Mouse (Mus musculus): Measurements from ENCODE around the gene March6. TPM values are rescaled to one million over a fixed set of nuclear protein-coding genes. Genes with fewer than 3 reads are reported as not detected.

The March6 gene
- polyA plus RNA-seq, 1 experiment from 2014 or later, result 24.6 TPM

- WGBS (ENCODE audit: missing documents), result 98% methylated on average over 4 of the region's 4 CpGs
- Histone ChIP-seq H3K36me3 (ENCODE audit: inconsistent target) (no peaks in the 10 kb centered on the region), H3K79me2 (ENCODE audit: inconsistent target) (no peaks in the 10 kb centered on the region), H3K4me3 (ENCODE audit: inconsistent target) (no peak overlapping the region), H3K27ac (no peak overlapping the region)
These were observed 31.1 kb upstream of the March6 start for GRCm38 (mm10) chr15:31561976-31562375.

- H3K27ac ChIP-seq, result no peak overlapping the region
- no peak overlapping the region for H3K4me3 ChIP-seq (ENCODE audit: inconsistent target)
- WGBS (ENCODE audit: missing documents), result 91% methylated on average over 6 of the region's 6 CpGs
- H3K79me2 ChIP-seq (ENCODE audit: inconsistent target), result no peaks in the 10 kb centered on the region
- H3K36me3 ChIP-seq (ENCODE audit: inconsistent target), result no peaks in the 10 kb centered on the region
These were observed 30.5 kb upstream of the March6 start for GRCm38 (mm10) chr15:31561390-31561789.

- 44% methylated on average over 2 of the region's 2 CpGs for WGBS (ENCODE audit: missing documents)
- Histone ChIP-seq H3K79me2 (ENCODE audit: inconsistent target) (no peaks in the 10 kb centered on the region), H3K4me3 (ENCODE audit: inconsistent target) (no peak overlapping the region), H3K36me3 (ENCODE audit: inconsistent target) (no peaks in the 10 kb centered on the region), H3K27ac (no peak overlapping the region)
These were observed 24.0 kb upstream of the March6 start for GRCm38 (mm10) chr15:31554855-31555254.

GRCm38 (mm10) chr15:31550381-31550780 lies 19.5 kb upstream of the March6 start:
- Histone ChIP-seq H3K79me2 (ENCODE audit: inconsistent target) (no peaks in the 10 kb centered on the region), H3K36me3 (ENCODE audit: inconsistent target) (no peaks in the 10 kb centered on the region), H3K27ac (no peak overlapping the region), H3K4me3 (ENCODE audit: inconsistent target) (no peak overlapping the region)
- 81% methylated on average over 4 of the region's 4 CpGs for WGBS (ENCODE audit: missing documents)

- no peak overlapping the region for H3K4me3 ChIP-seq (ENCODE audit: inconsistent target)
- no peaks in the 10 kb centered on the region for H3K36me3 ChIP-seq (ENCODE audit: inconsistent target)
- H3K79me2 ChIP-seq (ENCODE audit: inconsistent target), result no peaks in the 10 kb centered on the region
- H3K27ac ChIP-seq, result no peak overlapping the region
- WGBS (ENCODE audit: missing documents), result 69% methylated on average over 5 of the region's 5 CpGs
These were observed 16.6 kb upstream of the March6 start for GRCm38 (mm10) chr15:31547421-31547820.

GRCm38 (mm10) chr15:31546291-31546690 lies 15.4 kb upstream of the March6 start:
- no peak overlapping the region for H3K27ac ChIP-seq
- no peaks in the 10 kb centered on the region for H3K79me2 ChIP-seq (ENCODE audit: inconsistent target)
- WGBS (ENCODE audit: missing documents), result 95% methylated on average over 6 of the region's 6 CpGs
- no peak overlapping the region for H3K4me3 ChIP-seq (ENCODE audit: inconsistent target)
- H3K36me3 ChIP-seq (ENCODE audit: inconsistent target), result no peaks in the 10 kb centered on the region

GRCm38 (mm10) chr15:31545058-31545457 lies 14.2 kb upstream of the March6 start:
- H3K27ac ChIP-seq, result no peak overlapping the region
- no peaks in the 10 kb centered on the region for H3K36me3 ChIP-seq (ENCODE audit: inconsistent target)
- WGBS (ENCODE audit: missing documents), result 100% methylated on average over 1 of the region's 1 CpGs
- no peaks in the 10 kb centered on the region for H3K79me2 ChIP-seq (ENCODE audit: inconsistent target)
- H3K4me3 ChIP-seq (ENCODE audit: inconsistent target), result no peak overlapping the region

GRCm38 (mm10) chr15:31543246-31543645 lies 12.4 kb upstream of the March6 start:
- H3K79me2 ChIP-seq (ENCODE audit: inconsistent target), result no peaks in the 10 kb centered on the region
- 60% methylated on average over 1 of the region's 3 CpGs for WGBS (ENCODE audit: missing documents)
- H3K27ac ChIP-seq, result no peak overlapping the region
- no peaks in the 10 kb centered on the region for H3K36me3 ChIP-seq (ENCODE audit: inconsistent target)
- H3K4me3 ChIP-seq (ENCODE audit: inconsistent target), result no peak overlapping the region

GRCm38 (mm10) chr15:31542013-31542958 lies 11.4 kb upstream of the March6 start:
- no peak overlapping the region; the same call in 1 of the 2 replicates for H3K27ac ChIP-seq
- H3K36me3 ChIP-seq (ENCODE audit: inconsistent target), result no peaks in the 10 kb centered on the region
- H3K79me2 ChIP-seq (ENCODE audit: inconsistent target), result no peaks in the 10 kb centered on the region
- WGBS (ENCODE audit: missing documents), result 16% methylated on average over 10 of the region's 10 CpGs
- H3K4me3 ChIP-seq (ENCODE audit: inconsistent target), result no peak overlapping the region

- WGBS (ENCODE audit: missing documents), result 91% methylated on average over 1 of the region's 1 CpGs
- H3K79me2 ChIP-seq (ENCODE audit: inconsistent target), result no peaks in the 10 kb centered on the region
- no peaks in the 10 kb centered on the region for H3K36me3 ChIP-seq (ENCODE audit: inconsistent target)
- H3K27ac ChIP-seq, result no peak overlapping the region
- H3K4me3 ChIP-seq (ENCODE audit: inconsistent target), result no peak overlapping the region
These were observed 9.6 kb upstream of the March6 start for GRCm38 (mm10) chr15:31540513-31540802.

- no peak overlapping the region for H3K4me3 ChIP-seq (ENCODE audit: inconsistent target)
- no peaks in the 10 kb centered on the region for H3K79me2 ChIP-seq (ENCODE audit: inconsistent target)
- 86% methylated on average over 9 of the region's 9 CpGs for WGBS (ENCODE audit: missing documents)
- no peaks in the 10 kb centered on the region for H3K36me3 ChIP-seq (ENCODE audit: inconsistent target)
- H3K27ac ChIP-seq, result no peak overlapping the region
These were observed 9.0 kb upstream of the March6 start for GRCm38 (mm10) chr15:31539643-31540512.

GRCm38 (mm10) chr15:31538346-31538745 lies 7.5 kb upstream of the March6 start:
- Histone ChIP-seq H3K27ac (no peak overlapping the region), H3K4me3 (ENCODE audit: inconsistent target) (no peak overlapping the region), H3K36me3 (ENCODE audit: inconsistent target) (no peaks in the 10 kb centered on the region), H3K79me2 (ENCODE audit: inconsistent target) (no peaks in the 10 kb centered on the region)
- 97% methylated on average over 3 of the region's 3 CpGs for WGBS (ENCODE audit: missing documents)

GRCm38 (mm10) chr15:31537706-31538105 lies 6.9 kb upstream of the March6 start:
- Histone ChIP-seq H3K79me2 (ENCODE audit: inconsistent target) (no peaks in the 10 kb centered on the region), H3K27ac (no peak overlapping the region), H3K4me3 (ENCODE audit: inconsistent target) (no peak overlapping the region), H3K36me3 (ENCODE audit: inconsistent target) (no peaks in the 10 kb centered on the region)
- 90% methylated on average over 2 of the region's 2 CpGs for WGBS (ENCODE audit: missing documents)

GRCm38 (mm10) chr15:31536051-31536737 lies 5.3 kb upstream of the March6 start:
- Histone ChIP-seq H3K79me2 (ENCODE audit: inconsistent target) (no peaks in the 10 kb centered on the region), H3K4me3 (ENCODE audit: inconsistent target) (no peak overlapping the region), H3K36me3 (ENCODE audit: inconsistent target) (no peaks in the 10 kb centered on the region), H3K27ac (no peak overlapping the region)
- 41% methylated on average over 7 of the region's 7 CpGs for WGBS (ENCODE audit: missing documents)

All from macrophage (primary cell).